Mouse (Mus musculus) v-Abl transformed pro-B cells (cell line): ENCODE measurements at regions not wholly inside any gene's neighbourhood (a gene's known extent, or its start where the extent isn't known, plus 50 kb on each side); places are given as distances from the start of the nearest gene placed in this dataset.

Experiments
- in situ Hi-C, 2 experiments: fragments of 400-800 bp; cut with MboI; formaldehyde crosslinking; loops; one replicate each; pipeline ENCODE4 v1.15.1; 2025; ENCODE audit not compliant: unreplicated experiment in 2 of 2

DNA sequence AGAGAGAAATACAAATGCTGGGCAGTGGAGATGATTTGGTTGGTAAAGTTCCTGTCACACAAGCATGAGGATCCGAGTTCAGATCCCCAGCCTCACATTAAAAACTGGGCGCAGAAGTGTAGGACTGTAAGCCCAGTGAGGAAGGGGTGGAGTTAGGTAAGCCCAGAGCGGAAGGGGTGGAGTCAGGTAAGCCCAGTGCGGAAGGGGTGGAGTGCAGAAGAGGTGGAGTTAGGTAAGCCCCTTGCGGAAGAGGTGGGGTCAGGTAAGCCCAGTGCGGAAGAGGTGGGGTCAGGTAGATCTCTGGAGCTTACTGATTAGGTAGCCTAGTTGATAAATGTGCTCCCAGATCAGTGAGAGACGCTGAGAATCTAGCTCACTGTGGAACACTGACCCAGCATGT, 97.4 kb upstream of the Klf13 start:
- in situ Hi-C loops: loop anchor here in 1 of 2 experiments (5.0 kb wide), 1 partner anchor 34 kb away; no protein-coding TSS in a partner anchor

DNA sequence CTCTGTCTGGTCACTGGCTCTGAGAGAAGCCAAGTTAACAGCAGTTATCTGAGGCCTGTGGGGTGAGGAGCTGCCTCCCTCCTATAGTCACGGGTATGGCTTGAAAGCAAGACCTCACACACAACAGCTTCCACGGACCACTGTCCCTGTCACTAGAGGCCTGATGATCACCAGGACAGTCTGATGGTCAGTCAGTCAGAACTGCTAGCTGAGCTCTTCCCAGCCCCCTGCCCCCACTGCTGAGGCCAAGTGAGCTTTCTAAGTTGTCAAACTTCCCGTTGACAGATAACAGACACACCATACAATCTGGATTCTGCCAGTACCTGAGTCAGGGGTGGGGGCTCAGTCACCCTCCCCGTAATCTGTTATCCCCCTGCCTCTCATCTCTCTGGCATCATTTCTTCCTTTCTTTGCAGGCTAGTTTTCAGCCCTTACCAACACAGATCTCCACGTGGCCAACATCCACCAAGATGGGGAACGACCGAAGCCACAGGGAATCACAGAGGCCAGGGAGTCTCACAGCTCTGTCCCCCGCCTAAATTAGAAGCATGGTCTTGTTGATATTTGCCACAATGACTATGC, 96.4 kb upstream of the Klf13 start:
- in situ Hi-C loops: loop anchor here in 1 of 2 experiments (5.0 kb wide), 1 partner anchor 33 kb away; no protein-coding TSS in a partner anchor

DNA sequence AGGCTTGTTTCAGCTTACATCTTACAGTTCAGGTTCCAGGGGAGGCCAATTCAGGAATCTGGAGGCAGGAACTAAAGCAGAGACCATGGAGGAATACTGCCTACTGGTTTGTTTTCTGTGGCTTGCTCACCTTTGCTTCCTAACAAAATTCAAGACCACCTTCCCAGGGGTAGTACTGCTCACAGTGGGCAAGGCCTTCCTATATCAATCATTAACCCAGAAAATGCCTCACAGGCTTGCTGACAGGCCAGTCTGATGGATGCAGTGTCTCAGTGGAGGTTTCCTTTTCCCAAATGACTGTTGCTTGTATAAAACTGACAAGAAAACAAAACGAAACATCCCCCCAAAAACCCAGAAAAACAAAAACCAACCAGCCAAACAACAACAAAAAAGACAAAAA, 95.8 kb upstream of the Klf13 start:
- in situ Hi-C loops: no loop called here

DNA sequence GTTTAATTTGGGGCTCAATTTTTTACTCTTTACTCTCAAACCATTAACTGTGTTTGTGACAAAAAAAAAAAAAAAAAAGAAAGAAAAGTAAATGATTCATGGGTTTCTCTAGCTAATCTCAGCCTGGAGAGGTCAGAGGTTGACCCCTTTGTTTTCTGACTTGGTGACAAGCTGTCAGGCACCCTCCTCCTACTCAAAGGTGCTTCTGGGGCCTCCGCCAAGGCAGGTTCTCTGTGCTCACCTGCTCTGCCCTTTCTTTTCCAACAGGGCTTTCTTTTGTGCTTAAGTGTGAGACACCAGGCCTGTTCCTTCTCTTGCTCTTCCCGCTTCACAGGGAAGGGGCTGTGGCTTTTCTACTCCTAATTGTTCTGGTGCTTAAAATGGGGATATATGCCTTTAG, 94.7 kb upstream of the Klf13 start:
- in situ Hi-C loops: no loop called here

DNA sequence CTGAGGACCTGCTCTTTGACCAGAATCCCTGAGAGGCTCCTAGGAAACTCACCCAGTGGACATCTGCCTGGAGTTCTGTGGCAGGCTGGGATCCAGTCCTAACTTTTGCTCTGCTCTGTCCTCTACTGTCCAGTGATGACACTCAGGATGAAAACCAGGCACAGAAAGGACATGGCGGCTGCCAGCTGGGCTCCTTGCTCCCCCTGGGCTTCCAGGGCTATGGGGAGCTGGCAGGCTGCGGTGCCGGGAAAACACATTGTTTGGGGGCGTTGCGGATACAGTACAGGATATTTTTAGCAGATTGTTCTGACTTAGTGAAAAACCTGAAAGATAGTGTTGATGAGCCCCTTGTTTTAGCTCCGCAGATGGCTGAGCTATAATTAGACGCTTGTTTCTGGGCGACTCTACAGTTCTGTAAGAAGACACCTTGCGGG, 94.2 kb upstream of the Klf13 start:
- in situ Hi-C loops: no loop called here

DNA sequence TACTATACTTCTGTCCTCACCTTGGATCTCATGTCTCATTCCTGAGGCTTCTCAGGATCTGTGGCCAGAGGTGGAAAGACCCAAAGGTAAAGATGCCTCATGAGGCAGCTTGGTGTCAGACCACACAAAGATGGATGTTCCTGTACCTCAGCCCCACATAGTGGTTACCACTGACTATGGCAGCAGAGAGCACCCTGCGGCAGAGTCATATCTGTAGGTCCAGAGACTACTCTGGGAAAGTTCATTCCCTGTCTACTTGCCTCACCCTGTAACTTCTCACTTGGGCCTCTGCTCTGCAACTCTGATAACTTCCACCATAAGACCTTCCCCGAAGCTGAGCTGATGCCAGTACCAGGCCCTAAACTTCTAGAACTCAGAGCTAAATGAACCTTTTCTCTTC, 91.9 kb upstream of the Klf13 start:
- in situ Hi-C loops: no loop called here

DNA sequence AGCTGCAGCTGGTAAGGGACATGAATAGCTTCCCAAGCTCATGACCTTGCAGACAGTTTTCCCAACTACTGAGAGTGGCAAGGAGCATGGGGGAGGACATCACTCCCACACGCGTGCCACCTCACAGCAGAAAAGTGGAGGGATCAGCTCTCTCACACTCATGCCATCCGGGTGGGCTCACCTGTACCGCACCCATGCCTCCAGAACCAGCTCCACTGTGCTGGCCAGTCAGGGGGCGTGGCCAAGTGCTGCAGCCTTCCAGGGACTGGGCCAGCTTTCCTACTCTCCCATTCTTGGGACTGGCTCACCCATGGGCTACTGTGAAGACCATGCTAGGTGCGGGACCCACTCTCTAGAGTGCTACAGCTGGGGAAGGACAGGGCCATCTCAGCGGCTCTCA, 88.4 kb upstream of the Klf13 start:
- in situ Hi-C loops: no loop called here

DNA sequence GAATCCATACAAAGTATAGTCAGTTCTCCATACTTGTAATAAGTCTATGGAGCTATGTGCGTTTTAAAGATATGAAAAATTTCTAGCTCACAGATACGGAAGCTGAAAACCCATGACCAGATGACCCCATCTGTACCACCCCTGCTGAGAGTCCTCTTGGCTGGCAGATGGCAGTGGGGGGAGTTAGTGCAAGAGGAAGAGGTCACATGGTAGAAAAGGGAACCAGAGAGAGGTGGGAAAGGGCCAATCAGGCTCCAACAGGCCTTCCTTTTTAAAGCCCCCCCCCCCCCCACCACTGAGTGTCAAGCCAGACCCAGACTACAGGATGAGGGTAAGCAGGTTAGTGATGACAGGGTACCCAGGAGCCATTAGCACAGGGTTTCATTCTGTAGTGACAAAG, 86.4 kb upstream of the Klf13 start:
- in situ Hi-C loops: no loop called here

DNA sequence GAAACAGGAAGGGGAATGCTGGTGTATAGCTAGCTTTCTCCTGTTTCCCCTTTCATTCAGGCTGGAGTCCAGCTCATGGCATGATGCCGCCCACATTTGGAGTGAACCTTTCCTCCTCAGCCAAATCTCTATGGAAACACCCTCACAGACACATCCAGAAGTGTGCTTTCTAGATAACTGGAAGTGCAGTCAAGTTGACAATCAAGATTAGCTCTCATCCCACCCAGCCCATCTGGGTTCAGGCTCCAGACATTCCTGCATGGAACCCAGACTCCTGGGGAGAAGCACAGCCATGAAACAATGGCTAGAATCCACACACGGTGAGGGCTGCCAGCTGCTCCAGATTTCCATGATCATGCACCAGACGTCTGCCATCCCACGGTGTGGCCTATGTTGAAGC, 85.5 kb upstream of the Klf13 start:
- in situ Hi-C loops: loop anchor here in 1 of 2 experiments (25.0 kb wide), 1 partner anchor 1113 kb away; no protein-coding TSS in a partner anchor

DNA sequence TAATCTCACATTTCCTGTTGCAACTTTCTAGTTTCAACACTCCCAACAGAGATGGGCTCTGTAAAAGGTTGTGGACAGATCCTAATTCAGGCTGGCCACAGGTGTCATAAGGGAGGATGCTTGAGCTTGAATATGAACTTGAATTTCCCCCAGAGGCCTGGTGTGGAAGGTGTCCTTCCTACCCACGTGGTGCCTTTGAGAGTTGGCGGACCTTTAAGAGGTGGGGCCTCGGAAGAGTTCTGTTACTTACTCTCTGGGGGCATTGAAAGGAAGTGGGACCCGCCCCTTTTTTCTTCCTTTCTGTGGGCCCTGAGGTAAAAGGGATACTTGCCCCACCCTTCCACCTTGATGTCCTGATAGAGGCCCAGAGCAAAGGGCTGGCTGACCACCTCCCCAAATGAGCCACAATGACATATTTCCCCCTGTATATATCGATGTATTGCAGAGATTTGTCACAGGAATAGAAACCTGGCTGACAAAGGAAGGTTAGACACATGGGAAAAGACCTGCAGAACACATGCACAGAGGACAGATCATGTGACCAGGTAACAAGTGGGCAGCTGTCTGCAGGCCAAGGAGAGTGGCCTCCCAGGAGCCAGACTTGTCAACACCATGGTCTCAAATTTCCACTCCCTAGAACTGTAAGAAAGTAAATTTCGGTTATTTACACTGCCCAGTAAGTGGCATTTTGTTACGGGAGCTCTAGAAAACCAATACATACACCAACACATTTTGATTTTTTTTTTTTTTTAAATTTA, 84.2 kb upstream of the Klf13 start:
- in situ Hi-C loops: loop anchor here in 1 of 2 experiments (25.0 kb wide), 1 partner anchor 1114 kb away; no protein-coding TSS in a partner anchor

DNA sequence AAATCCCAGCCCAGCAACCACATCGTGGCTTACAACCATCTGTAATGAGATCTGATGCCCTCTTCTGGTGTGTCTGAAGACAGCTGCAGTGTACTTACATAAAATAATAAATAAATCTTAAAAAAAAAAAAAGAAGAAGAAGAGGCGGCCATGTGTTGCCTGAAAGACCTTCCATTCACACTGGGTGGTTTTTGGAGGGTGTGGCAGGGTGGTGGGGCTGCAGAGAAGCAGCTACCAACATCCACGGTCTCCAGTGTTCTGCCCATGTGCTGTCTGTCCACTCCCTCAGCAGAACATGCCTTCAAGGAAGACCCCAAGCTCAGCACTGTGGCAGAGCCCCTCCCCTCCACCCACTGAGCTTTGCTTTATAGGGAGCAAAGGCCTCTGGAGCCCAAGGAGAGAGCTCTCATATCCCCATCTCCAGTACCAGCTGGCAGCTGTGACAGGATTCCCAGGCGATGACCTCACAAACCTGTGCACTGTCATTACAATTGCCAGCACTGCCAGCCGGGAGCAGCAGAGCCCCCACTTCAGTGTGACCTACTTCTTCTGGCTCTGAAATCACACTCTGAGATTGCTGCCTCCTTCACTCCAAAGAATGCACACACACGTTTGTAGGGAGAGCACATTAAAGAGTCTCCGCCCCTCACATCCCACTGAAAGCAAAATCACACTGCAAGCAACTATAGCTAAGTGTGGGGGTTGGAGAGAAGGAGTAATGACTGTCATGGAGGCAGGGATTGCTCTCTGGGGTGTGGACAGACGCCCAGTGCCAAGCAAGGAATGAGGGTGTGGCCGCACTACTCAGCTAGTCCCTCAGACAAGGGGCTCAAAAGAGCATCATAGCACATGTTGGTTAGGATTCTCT, 82.8 kb upstream of the Klf13 start:
- in situ Hi-C loops: loop anchor here in 1 of 2 experiments (25.0 kb wide), 1 partner anchor 1116 kb away; no protein-coding TSS in a partner anchor

DNA sequence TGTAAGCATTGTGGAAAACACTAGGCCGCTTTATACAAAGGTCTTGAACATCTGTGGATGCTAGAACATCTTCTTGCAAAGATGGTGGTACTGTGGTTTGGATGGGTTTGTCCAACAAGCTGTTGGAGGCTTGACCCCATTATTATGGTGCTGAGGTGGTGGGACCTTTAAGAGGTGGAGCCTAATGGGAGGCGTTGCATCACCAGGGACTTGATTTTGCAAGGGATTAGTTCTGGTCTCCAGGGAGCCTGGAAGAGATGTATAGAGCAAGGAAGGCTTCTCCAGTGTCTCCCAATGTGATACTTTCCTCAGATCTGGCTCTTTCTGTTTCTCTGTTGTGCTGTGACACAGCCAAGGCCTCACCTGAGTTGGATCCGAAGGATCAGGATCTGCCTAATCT, 79.4 kb upstream of the Klf13 start:
- in situ Hi-C loops: loop anchor here in 1 of 2 experiments (25.0 kb wide), 1 partner anchor 1119 kb away; no protein-coding TSS in a partner anchor

DNA sequence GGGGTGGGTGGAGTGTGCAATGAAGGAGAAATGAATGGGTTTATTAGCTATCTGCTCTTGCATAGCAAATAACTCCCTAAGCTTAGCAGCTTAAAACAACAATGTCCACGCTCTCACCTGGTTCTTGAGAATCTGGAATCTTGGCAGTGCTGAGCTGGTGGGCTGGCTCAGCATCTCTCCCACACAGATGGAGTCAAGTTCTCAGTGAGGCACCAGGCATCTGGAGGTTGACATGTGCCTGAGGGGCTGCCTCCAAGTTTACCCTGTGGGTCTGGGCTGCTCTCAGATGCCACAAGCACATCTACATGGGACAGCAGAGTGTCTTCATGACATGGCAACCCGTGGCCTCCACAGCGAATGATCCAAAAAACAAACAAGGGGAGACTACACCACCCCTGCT, 78.2 kb upstream of the Klf13 start:
- in situ Hi-C loops: loop anchor here in 1 of 2 experiments (25.0 kb wide), 1 partner anchor 1120 kb away; no protein-coding TSS in a partner anchor

DNA sequence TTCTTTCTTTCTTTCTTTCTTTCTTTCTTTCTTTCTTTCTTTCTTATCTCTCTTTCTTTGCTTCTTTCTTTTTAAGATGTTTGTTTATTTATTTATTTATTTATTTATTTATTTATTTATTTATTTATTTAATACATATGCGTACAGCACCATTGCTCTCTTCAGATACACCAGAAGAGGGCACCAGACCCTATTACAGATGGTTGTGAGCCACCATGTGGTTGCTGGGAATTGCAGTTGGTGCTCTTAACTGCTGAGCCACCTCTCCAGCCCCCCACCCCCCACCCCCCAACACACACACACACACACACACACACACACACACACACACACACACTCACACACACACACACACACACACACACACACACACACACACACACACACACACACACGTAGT, 76.4 kb upstream of the Klf13 start:
- in situ Hi-C loops: loop anchor here in 1 of 2 experiments (25.0 kb wide), 1 partner anchor 1122 kb away; no protein-coding TSS in a partner anchor

DNA sequence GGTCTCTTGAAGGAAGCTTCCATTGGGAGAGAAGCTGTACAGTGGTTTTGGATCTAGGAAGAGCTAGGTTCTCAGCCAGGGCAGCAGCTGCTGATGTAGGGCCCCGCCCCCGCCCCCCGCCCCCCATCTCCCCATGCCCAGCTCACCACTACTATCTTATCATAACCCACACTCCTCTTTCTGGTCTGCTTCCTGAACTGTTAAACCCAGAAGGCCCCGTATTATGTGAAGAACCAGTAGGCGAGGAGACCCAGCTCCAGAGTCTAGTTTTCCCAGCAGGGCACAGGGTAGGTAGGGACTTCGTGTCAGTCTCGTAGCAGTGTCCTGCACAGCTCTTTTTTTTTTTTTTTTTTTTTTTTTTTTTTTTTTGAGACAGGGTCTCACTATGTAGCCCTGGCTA, 75.5 kb upstream of the Klf13 start:
- in situ Hi-C loops: loop anchor here in 1 of 2 experiments (25.0 kb wide), 1 partner anchor 1123 kb away; no protein-coding TSS in a partner anchor

DNA sequence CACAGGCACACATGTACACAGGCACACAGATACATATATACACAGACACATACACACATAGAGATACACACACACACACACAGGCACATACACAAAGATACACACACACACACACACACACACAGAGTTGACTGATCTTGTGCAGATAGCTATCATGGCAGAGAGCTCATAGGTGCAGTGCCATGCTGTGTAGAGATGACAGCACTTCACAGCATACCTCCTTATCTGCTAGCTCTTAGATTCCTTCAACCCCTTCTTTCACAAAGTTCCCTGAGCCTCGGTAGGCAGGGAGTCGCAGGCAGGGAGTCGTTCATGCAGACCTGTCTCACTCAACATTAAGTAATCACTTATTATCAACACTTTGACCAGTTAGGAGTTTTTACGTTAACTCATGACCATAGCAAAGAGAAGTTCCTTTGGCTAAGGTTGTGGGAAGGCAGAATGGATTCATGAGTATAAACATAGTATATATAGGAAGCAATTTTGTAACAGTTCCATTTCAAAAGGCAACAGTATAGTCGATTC, 74.4 kb upstream of the Klf13 start:
- in situ Hi-C loops: loop anchor here in 1 of 2 experiments (25.0 kb wide), 1 partner anchor 1124 kb away; no protein-coding TSS in a partner anchor

DNA sequence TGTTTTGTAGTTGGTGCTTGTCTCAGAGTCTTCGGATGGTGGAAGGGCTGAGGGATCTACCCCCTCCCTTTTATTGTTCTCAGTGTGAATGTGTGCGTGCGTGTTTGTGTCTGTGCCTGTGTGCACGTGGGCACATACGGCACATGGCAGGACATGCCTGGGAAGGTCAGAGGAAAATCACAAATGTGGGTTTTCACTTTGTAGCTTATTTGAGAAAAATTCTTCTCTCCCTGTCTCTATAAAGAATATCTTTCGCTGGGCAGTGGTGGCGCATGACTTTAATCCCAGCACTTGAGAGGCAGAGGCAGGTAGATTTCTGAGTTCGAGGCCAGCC, 73.5 kb upstream of the Klf13 start:
- in situ Hi-C loops: loop anchor here in 1 of 2 experiments (25.0 kb wide), 1 partner anchor 1125 kb away; no protein-coding TSS in a partner anchor

DNA sequence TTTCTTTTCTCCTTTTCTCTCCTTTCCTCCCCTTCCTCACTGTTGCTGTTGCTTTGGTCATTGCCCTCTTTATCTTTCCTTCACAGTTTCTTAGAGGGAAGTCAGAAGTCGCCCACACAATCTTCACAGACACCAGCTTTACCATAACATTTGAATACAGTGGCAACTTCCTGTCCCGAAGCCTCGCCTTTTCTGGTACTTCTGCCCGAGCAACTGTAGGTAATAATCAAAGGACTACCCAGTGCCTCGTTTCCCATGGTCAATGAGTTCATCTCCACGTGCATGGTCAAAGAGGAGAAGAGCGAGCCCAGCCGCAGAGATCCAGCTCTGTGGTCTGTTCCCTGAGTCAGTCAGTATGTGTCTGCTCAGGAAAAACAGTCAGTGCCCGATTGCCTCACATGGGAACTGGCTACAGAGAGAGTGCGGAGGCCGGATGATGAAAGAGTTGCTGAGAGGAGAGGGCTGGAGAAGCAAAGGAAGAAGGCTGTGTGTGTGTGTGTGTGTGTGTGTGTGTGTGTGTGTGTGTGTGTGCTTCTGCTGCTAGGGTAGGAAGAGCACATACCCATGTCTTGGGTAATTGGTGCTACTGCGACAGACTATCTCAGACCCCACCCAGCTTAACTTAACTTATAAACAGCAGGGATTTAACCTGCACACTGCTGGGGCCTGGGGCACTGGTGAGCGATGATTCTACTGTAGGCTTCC, 73.0 kb upstream of the Klf13 start:
- in situ Hi-C loops: loop anchor here in 1 of 2 experiments (25.0 kb wide), 1 partner anchor 1126 kb away; no protein-coding TSS in a partner anchor

DNA sequence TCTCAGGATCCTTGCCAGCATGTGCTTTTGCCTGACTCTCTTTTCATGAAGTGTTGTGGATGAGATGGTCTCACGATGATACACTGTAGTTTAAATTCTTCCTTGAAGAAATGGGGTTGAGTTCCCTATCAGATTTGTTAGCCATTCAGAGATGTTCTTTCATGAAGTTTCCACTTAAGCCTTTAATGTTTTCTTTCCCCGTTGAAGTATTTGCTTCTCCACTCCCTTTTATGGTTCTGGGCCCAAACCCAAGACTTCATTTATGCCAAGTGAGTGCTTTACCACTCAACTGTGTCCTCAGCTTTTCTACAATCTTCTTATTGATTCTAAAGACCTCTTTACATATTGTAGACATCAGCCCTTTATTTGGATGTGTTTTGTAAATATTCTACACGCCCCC, 71.9 kb upstream of the Klf13 start:
- in situ Hi-C loops: loop anchor here in 1 of 2 experiments (25.0 kb wide), 1 partner anchor 1127 kb away; no protein-coding TSS in a partner anchor
